Mouse (Mus musculus): ENCODE measurements around the gene 9230102O04Rik. TPM values are rescaled to one million over a fixed set of nuclear protein-coding genes. Genes with fewer than 3 reads are reported as not detected.

Gene 9230102O04Rik
- total RNA-seq, 4 experiments from 2014 or later, result not detected

GRCm38 (mm10) chr2:9871798-9872197, 17.5 kb downstream of the 9230102O04Rik start:
- DNase-seq (ENCODE audit: low spot score), result no peak

GRCm38 (mm10) chr2:9871141-9871716, 18.1 kb downstream of the 9230102O04Rik start:
- no peak for DNase-seq (ENCODE audit: low spot score)

GRCm38 (mm10) chr2:9867092-9867825, 22.1 kb downstream of the 9230102O04Rik start:
- no peak for DNase-seq (ENCODE audit: low spot score)

GRCm38 (mm10) chr2:9860698-9861097, 28.6 kb downstream of the 9230102O04Rik start:
- DNase-seq (ENCODE audit: low spot score), result no peak

- DNase-seq (ENCODE audit: low spot score), result no peak
Observed at GRCm38 (mm10) chr2:9855861-9856260, 33.5 kb downstream of the 9230102O04Rik start.

GRCm38 (mm10) chr2:9852851-9853576, 36.3 kb downstream of the 9230102O04Rik start:
- no peak for DNase-seq (ENCODE audit: low spot score)

GRCm38 (mm10) chr2:9835195-9835594, 54.1 kb downstream of the 9230102O04Rik start:
- no peak for DNase-seq (ENCODE audit: low spot score)

- no peak for DNase-seq (ENCODE audit: low spot score)
Observed at GRCm38 (mm10) chr2:9833712-9834111, 55.6 kb downstream of the 9230102O04Rik start.

Other genes with a start within 250 kb of the 9230102O04Rik start
- gene 4930412O13Rik, start 8.3 kb downstream of the 9230102O04Rik start, total RNA-seq (2022), result not detected
- 1 to 10 TPM; 1.2 to 1.7 (median 1.3) TPM for gene Gata3, start 494 bp upstream of the 9230102O04Rik start, total RNA-seq (2022)
- gene Taf3, start 159.1 kb upstream of the 9230102O04Rik start, total RNA-seq (2022), result 1 to 10 TPM; 7.7 to 8.8 (median 8.0) TPM
- gene Atp5c1, start 191.0 kb upstream of the 9230102O04Rik start, total RNA-seq (2022), result 1,000 to 10,000 TPM; 1,366 to 1,665 (median 1,521) TPM
- 10 to 100 TPM in 1 of 4 experiments, 1 to 10 TPM in 3; 6.5 to 10.3 (median 8.3) TPM for gene Kin, start 191.1 kb upstream of the 9230102O04Rik start, total RNA-seq (2022)
- under 1 TPM; 0.28 to 0.49 (median 0.38) TPM for gene Itih2, start 241.9 kb upstream of the 9230102O04Rik start, total RNA-seq (2022)